In the genomic region with DNA sequence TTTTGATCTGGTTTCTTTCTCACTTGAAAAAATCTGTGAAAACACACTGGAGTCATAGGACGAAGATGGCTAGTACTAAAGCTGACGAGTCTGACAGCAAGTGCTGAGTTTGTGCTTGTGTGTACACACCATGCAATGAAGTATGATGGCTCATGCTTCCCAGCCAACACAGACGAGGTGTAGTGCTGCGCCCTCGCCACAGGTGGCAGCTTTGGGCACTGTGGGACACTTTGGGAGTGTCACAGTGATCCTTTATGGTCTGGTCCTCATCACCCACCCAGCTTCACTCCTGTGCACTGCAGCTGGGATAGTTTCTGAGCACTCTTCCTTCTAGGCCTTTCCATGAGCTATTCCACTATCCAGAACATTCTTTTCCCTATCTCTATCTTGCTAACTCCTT, we compare ENCODE assay signal across 15 mouse cellular contexts.
A peak's percentile ranks its signal among the peaks of the same experiment; 100 is the strongest.
DNase-seq lines count a peak whose midpoint lies in the region; ATAC-seq and TF ChIP-seq lines count a peak whose summit lies in the region.
"Had no signal": no experiment of that assay in that cellular context is flagged by ENCODE, and none has a peak within 500 bp of the region (broad histone marks: within the 10 kb centered on the region; RNA-seq: fewer than 3 reads in every experiment).

No protein-coding gene starts in this region.

- TF ChIP-seq CTCF in liver, embryonic 14.5 days (IDR thresholded peaks at IDR 0.05; ENCODE audit: low read depth): peak; percentile 74
- peak; percentile 23 for TF ChIP-seq CTCF in C2C12 (IDR thresholded peaks at IDR 0.05; ENCODE audit: control insufficient read depth, insufficient read depth, insufficient read length)
- peak; percentile 20; the same call in 1 of the 2 replicates for TF ChIP-seq CTCF in embryonic fibroblast, embryonic 13.5 days (IDR thresholded peaks at IDR 0.05; ENCODE audit: borderline replicate concordance, insufficient read depth, low read length)

- 64% methylated on average over 5 of the region's 5 CpGs for WGBS in liver, embryonic 14.5 days (ENCODE audit: insufficient replicate concordance)
- WGBS in liver, embryonic 12.5 days (ENCODE audit: insufficient replicate concordance): 61% methylated on average over 5 of the region's 5 CpGs

- no peaks in the 10 kb centered on the region for H3K79me2 ChIP-seq in C2C12 (ENCODE audit: control insufficient read depth, insufficient read depth)

- no peaks in the 10 kb centered on the region for H3K36me3 ChIP-seq in liver, embryonic 14.5 days (replicated peaks; ENCODE audit: control insufficient read depth, insufficient read depth, low read depth)
- H3K36me3 ChIP-seq in liver, embryonic 12.5 days: no peaks in the 10 kb centered on the region
- H3K36me3 ChIP-seq in C2C12 (ENCODE audit: control insufficient read depth, insufficient read depth): no peaks in the 10 kb centered on the region
- H3K36me3 ChIP-seq: heart, embryonic 13.5 days; liver, embryonic 15.5 days; neural tube, embryonic 13.5 days had no signal

- ATAC-seq in liver, embryonic 14.5 days (ENCODE audit: insufficient read depth): no peak
- no peak for ATAC-seq in liver, embryonic 12.5 days
- ATAC-seq: hindbrain, embryonic 16.5 days; midbrain, embryonic 16.5 days had no signal

- H3ac ChIP-seq in C2C12 (ENCODE audit: control insufficient read depth, insufficient read length, low read depth): no peak overlapping the region

- no peaks in the 10 kb centered on the region for H3K9me3 ChIP-seq in liver, embryonic 14.5 days (ENCODE audit: control insufficient read depth, low read length)
- no peaks in the 10 kb centered on the region for H3K9me3 ChIP-seq in liver, embryonic 12.5 days (replicated peaks)
- H3K9me3 ChIP-seq: heart, embryonic 13.5 days; liver, embryonic 15.5 days; neural tube, embryonic 13.5 days had no signal

- H3K27me3 ChIP-seq in liver, embryonic 14.5 days (ENCODE audit: control insufficient read depth, insufficient read depth, low read length): no peaks in the 10 kb centered on the region
- no peaks in the 10 kb centered on the region for H3K27me3 ChIP-seq in liver, embryonic 12.5 days (replicated peaks)
- H3K27me3 ChIP-seq in C2C12 (ENCODE audit: control insufficient read depth, insufficient read depth, insufficient read length): no peaks in the 10 kb centered on the region
- H3K27me3 ChIP-seq: heart, embryonic 13.5 days; liver, embryonic 15.5 days; neural tube, embryonic 13.5 days had no signal

- TF ChIP-seq EP300 in liver, embryonic 14.5 days (IDR thresholded peaks at IDR 0.05; ENCODE audit: low read depth): no peak

- H3K4me1 ChIP-seq in liver, embryonic 14.5 days (replicated peaks; ENCODE audit: control insufficient read depth in 2 of 2, insufficient read depth in 2 of 2, low read length in 1 of 2): no peaks in the 10 kb centered on the region
- no peaks in the 10 kb centered on the region for H3K4me1 ChIP-seq in liver, embryonic 12.5 days
- no peaks in the 10 kb centered on the region; the same call in 1 of the 2 replicates for H3K4me1 ChIP-seq in embryonic fibroblast, embryonic 13.5 days (ENCODE audit: control insufficient read depth, insufficient read depth, low read length)
- H3K4me1 ChIP-seq: liver, embryonic 15.5 days had no signal

- no peak overlapping the region for H3K4me2 ChIP-seq in liver, embryonic 14.5 days (ENCODE audit: low read depth)
- no peak overlapping the region for H3K4me2 ChIP-seq in liver, embryonic 12.5 days
- H3K4me2 ChIP-seq: heart, embryonic 13.5 days; liver, embryonic 15.5 days; neural tube, embryonic 13.5 days had no signal

- no peak overlapping the region for H3K27ac ChIP-seq in liver, embryonic 14.5 days
- no peak overlapping the region for H3K27ac ChIP-seq in liver, embryonic 12.5 days
- no peak overlapping the region for H3K27ac ChIP-seq in embryonic fibroblast, embryonic 13.5 days (ENCODE audit: insufficient read depth, low read length)
- H3K27ac ChIP-seq: liver, embryonic 15.5 days; neural tube, embryonic 13.5 days had no signal

- H3K79me3 ChIP-seq in C2C12 (ENCODE audit: low read depth): no peaks in the 10 kb centered on the region

- TF ChIP-seq POLR2A in embryonic fibroblast, embryonic 13.5 days (IDR thresholded peaks at IDR 0.05; ENCODE audit: low read depth, low read length): no peak

- no peak overlapping the region for H3K9ac ChIP-seq in liver, embryonic 14.5 days (replicated peaks)
- H3K9ac ChIP-seq in liver, embryonic 12.5 days: no peak overlapping the region
- H3K9ac ChIP-seq: heart, embryonic 13.5 days; liver, embryonic 15.5 days; neural tube, embryonic 13.5 days had no signal

- H3K4me3 ChIP-seq in liver, embryonic 14.5 days (ENCODE audit: insufficient read depth in 1 of 2, low read depth in 2 of 2, low read length in 2 of 2): no peak overlapping the region
- H3K4me3 ChIP-seq in liver, embryonic 12.5 days: no peak overlapping the region
- no peak overlapping the region for H3K4me3 ChIP-seq in C2C12 (ENCODE audit: insufficient read depth, poor library complexity, severe bottlenecking)
- H3K4me3 ChIP-seq in embryonic fibroblast, embryonic 13.5 days (ENCODE audit: insufficient read depth, low read length): no peak overlapping the region
- H3K4me3 ChIP-seq: heart, embryonic 13.5 days; liver, embryonic 15.5 days; neural tube, embryonic 13.5 days had no signal

- DNase-seq in liver, embryonic 14.5 days (ENCODE audit: low read depth in 3 of 3, low spot score in 3 of 3): no peak
- peak; percentile 11 for DNase-seq in A20 (ENCODE audit: low read depth, low spot score)
- DNase-seq in right cerebral cortex, postnatal 14 days: no peak
- no peak for DNase-seq in urinary bladder, postnatal 36 days (ENCODE audit: low spot score in 2 of 2)
- DNase-seq: adrenal gland, adult 8-10 months; cerebellum, adult 9-10 months; kidney, postnatal 25 days had no signal

TF ChIP-seq in C2C12, 6 proteins besides CTCF, POLR2A, EP300 and RAD21:
- no peak for TF ChIP-seq FOSL1 (IDR thresholded peaks at IDR 0.05; ENCODE audit: insufficient read depth, low read length, poor library complexity, severe bottlenecking)
- no peak for TF ChIP-seq MYOG (IDR thresholded peaks at IDR 0.05; ENCODE audit: control insufficient read depth, extremely low read depth, insufficient read length)
- no peak for TF ChIP-seq CEBPB (IDR thresholded peaks at IDR 0.05; ENCODE audit: low read depth)
- no peak for TF ChIP-seq MAX (IDR thresholded peaks at IDR 0.05)
- TF ChIP-seq USF1 (IDR thresholded peaks at IDR 0.05; ENCODE audit: low read depth): no peak
- no peak for TF ChIP-seq MYOD1 (IDR thresholded peaks at IDR 0.05; ENCODE audit: control insufficient read depth, insufficient read length, low read depth)

Comparison
In these comparisons a context has a peak if more than half of its experiments do, and no peak if none do; other contexts are left out.
1. CTCF ChIP-seq: peak in every context shown above with its lines; median percentile 74 in liver, embryonic 14.5 days; 23 in C2C12; 20 in embryonic fibroblast, embryonic 13.5 days.